Mouse (Mus musculus) layer of hippocampus, adult 11-12 months (tissue): ENCODE data around the gene Pdzk1ip1.

ENCODE experiments used
- DNase-seq: peaks from one replicate; pipeline ENCODE4 v3.0.0; 2022; ENCODE audit warnings: low spot score

The Pdzk1ip1 gene

DNA sequence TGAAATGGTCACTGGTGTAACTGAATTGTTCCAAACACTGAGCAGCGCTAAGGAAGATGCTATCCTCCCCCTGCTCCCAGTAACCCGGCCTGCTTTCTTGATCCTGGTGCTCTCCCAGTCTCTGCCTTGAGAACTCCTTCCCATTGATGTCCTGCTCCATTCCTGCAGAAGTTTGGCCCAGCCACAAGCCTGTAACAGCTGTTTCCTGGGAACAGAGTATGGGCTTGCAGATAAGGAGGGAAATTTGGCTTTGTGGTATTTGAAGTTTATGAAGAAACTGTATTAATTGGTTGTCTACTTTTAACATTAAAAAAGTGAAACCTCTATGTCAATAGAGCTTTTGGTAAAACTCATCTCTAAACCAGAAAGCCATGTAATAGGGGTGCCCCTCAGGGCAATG lies 35.0 kb downstream of the Pdzk1ip1 start:
- no peak for DNase-seq

- no peak for DNase-seq
These were observed 36.2 kb downstream of the Pdzk1ip1 start for GRCm38 (mm10) chr4:115124713-115125112.

DNA sequence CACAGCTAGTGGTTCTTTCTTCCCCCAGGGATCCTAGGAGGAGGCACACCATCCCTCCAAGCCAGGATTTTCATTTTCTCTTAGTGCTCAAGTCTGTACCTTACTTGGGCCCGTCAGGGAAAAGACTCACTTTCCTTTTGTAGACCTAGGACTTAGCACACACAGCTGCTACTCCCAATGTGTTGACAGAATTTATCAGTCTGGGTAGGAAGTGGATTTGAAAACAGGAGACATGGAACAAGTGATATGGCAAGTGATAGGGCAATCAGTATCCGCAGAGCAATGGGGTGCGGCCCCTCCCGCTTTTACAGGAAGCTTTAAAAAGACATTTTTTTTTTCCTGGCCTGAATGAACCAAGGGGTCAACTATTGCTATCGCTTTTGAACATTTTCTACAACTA lies 44.6 kb downstream of the Pdzk1ip1 start:
- DNase-seq, result peak; percentile 9

GRCm38 (mm10) chr4:115133621-115134295 lies 45.2 kb downstream of the Pdzk1ip1 start, which contains the start of gene Cyp4x1:
TSS of gene Cyp4x1 (minus strand) at chr4:115134281.
- DNase-seq, result peak; percentile 68

DNA sequence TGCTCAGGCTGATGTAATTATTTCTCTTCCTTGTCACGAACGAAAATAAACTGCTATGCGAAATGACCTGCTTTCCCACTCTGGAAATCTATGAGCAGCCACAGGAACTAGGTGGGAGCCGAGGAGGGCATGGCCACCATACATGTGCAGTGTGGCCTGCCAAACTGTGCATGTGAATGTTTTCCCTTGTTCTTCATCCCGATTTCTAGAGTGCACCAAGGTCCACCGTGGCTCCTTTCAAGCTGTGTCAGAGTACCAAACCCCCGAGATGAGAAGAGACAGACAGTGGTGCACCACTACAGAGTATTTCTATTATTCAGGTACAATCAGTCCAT lies 45.8 kb downstream of the Pdzk1ip1 start:
- peak; percentile 8 for DNase-seq
